Mouse (Mus musculus): ENCODE data around the gene Gmds. TPM values are rescaled to one million over a fixed set of nuclear protein-coding genes. Genes with fewer than 3 reads are reported as not detected.

The Gmds gene
- polyA plus RNA-seq, 1 experiment = 230 TPM

DNA sequence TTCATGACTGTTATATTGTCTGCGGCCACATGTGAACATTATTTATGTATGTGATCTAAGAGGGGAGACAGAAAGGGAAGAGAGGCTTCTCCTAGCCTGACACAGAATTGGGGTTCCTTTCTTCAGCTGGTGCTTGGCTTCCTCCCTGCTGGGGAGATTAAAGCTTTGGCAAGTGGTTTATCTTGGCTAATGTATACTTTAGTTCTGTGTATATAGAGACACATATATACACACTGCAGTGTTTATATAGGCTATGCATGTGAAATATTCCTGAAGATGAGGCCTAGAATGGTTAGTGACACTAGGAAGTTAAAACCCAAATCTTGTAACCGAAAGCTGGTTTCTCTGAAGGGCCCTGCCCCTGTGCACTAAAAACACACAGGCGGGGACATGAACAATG, 450.0 kb downstream of the Gmds start:
- H3K36me3 ChIP-seq (ENCODE audit: control insufficient read depth, insufficient read depth, low read length) = peaks cover 3% of the 10 kb centered on the region; the same call in 1 of the 2 replicates

DNA sequence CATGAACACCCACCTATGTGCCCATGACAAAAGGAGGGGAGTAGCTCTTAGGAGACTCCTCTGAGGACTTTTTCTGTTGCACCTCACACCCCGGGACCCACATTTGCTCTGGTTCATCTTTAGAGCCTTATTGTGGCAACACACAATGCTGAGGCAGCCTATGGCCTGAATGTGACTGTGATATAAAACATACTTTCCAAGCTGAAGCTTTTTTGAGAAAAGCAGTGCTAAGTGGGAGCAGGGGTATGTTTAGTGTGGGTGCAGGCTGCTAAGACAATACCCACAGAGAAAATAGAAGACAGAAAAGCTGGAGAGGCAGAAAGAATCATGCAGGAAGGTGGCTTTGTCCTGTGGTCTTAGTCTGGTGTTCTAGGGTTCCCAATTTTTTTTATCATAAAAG, 452.8 kb downstream of the Gmds start:
- peaks cover 2% of the 10 kb centered on the region; the same call in 1 of the 2 replicates for H3K36me3 ChIP-seq (ENCODE audit: control insufficient read depth, insufficient read depth, low read length)
- no peaks in the 10 kb centered on the region for H3K4me1 ChIP-seq (ENCODE audit: control insufficient read depth, insufficient read depth, insufficient read length, low read length)
- H3K27me3 ChIP-seq (ENCODE audit: control insufficient read depth, insufficient read depth, low read length) = no peaks in the 10 kb centered on the region
- WGBS = 87% methylated on average over 1 of the region's 1 CpGs
- no peak overlapping the region for H3K27ac ChIP-seq (ENCODE audit: insufficient read depth, low read depth, low read length)
- H3K4me3 ChIP-seq (ENCODE audit: low read depth, low read length) = no peak overlapping the region
- TF ChIP-seq CTCF (IDR thresholded peaks at IDR 0.05; ENCODE audit: extremely low read depth, insufficient read length, insufficient replicate concordance, low read depth, low read length) (no peak), POLR2A (IDR thresholded peaks at IDR 0.05; ENCODE audit: low read depth, low read length) (no peak)

More for the DNA sequence above, 450.0 kb downstream of the Gmds start:
- TF ChIP-seq CTCF (IDR thresholded peaks at IDR 0.05; ENCODE audit: extremely low read depth, insufficient read length, insufficient replicate concordance, low read depth, low read length) (no peak), POLR2A (IDR thresholded peaks at IDR 0.05; ENCODE audit: low read depth, low read length) (no peak)
- WGBS = 90% methylated on average over 3 of the region's 3 CpGs
- no peak overlapping the region for H3K27ac ChIP-seq (ENCODE audit: insufficient read depth, low read depth, low read length)
- H3K4me3 ChIP-seq (ENCODE audit: low read depth, low read length) = no peak overlapping the region
- H3K4me1 ChIP-seq (ENCODE audit: control insufficient read depth, insufficient read depth, insufficient read length, low read length) = no peaks in the 10 kb centered on the region
- H3K27me3 ChIP-seq (ENCODE audit: control insufficient read depth, insufficient read depth, low read length) = no peaks in the 10 kb centered on the region

DNA sequence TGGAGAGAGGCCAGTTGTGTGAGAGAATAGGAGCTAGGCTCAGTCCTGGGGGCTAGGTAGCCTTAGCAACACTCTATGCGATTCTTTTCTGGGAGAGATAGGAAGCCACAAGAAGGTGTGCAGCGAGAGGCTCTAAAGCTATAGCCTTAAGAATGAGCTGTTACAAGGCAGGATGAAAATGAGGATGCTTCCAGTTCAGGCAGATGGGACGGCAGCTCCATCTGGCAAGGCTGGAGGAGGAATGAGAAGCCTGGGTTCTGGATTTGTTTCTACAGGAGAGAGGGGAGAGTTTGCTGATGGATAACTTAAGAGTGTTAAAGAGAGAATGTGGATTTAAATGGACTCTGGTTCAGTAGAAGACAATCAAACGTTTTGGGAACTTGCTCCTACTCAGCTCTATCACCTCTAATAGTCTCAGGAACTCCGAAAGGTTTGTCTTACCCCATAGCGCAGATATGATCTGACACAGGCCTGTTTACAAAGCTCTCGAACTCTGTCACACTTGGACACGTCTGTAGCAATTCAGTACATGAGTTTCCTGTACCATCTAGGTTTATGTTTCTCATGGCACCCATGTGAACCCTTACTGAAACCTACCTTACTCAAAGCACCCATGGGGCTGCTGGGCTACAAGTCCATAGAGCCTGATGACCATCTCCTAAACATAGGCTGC, 459.6 kb downstream of the Gmds start:
- Histone ChIP-seq H3K27me3 (ENCODE audit: control insufficient read depth, insufficient read depth, low read length) (no peaks in the 10 kb centered on the region), H3K36me3 (ENCODE audit: control insufficient read depth, insufficient read depth, low read length) (peaks cover 2% of the 10 kb centered on the region; the same call in 1 of the 2 replicates), H3K4me3 (ENCODE audit: low read depth, low read length) (no peak overlapping the region), H3K4me1 (ENCODE audit: control insufficient read depth, insufficient read depth, insufficient read length, low read length) (no peaks in the 10 kb centered on the region), H3K27ac (ENCODE audit: insufficient read depth, low read depth, low read length) (no peak overlapping the region)
- TF ChIP-seq POLR2A (IDR thresholded peaks at IDR 0.05; ENCODE audit: low read depth, low read length) (no peak), CTCF (IDR thresholded peaks at IDR 0.05; ENCODE audit: extremely low read depth, insufficient read length, insufficient replicate concordance, low read depth, low read length) (no peak)
- WGBS = 83% methylated on average over 8 of the region's 8 CpGs

DNA sequence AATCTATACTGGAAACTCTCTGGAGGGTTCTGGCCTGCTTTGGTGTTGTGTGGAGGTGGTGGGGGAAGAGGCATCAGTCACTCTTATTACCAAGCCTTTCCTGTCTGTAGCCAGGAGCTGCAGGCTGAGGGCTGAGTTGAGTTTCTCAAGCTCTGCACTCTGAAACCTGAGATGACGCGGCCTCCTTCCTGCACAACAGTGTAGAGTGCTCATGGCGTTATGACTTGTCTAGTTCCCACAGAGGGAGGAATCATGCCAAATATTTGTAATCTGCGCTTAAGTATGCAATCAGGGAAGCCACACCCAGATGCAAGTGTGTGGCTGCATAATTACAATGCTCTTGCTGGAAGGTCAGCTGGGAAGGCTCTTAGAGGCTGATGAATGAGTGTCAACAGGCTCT, 461.5 kb downstream of the Gmds start:
- TF ChIP-seq CTCF (IDR thresholded peaks at IDR 0.05; ENCODE audit: extremely low read depth, insufficient read length, insufficient replicate concordance, low read depth, low read length) (no peak), POLR2A (IDR thresholded peaks at IDR 0.05; ENCODE audit: low read depth, low read length) (no peak)
- 64% methylated on average over 4 of the region's 4 CpGs for WGBS
- H3K27me3 ChIP-seq (ENCODE audit: control insufficient read depth, insufficient read depth, low read length) = no peaks in the 10 kb centered on the region; the same call in 1 of the 2 replicates
- H3K4me1 ChIP-seq (ENCODE audit: control insufficient read depth, insufficient read depth, insufficient read length, low read length) = no peaks in the 10 kb centered on the region
- peaks cover 2% of the 10 kb centered on the region; the same call in 1 of the 2 replicates for H3K36me3 ChIP-seq (ENCODE audit: control insufficient read depth, insufficient read depth, low read length)
- no peak overlapping the region for H3K27ac ChIP-seq (ENCODE audit: insufficient read depth, low read depth, low read length)
- no peak overlapping the region for H3K4me3 ChIP-seq (ENCODE audit: low read depth, low read length)

DNA sequence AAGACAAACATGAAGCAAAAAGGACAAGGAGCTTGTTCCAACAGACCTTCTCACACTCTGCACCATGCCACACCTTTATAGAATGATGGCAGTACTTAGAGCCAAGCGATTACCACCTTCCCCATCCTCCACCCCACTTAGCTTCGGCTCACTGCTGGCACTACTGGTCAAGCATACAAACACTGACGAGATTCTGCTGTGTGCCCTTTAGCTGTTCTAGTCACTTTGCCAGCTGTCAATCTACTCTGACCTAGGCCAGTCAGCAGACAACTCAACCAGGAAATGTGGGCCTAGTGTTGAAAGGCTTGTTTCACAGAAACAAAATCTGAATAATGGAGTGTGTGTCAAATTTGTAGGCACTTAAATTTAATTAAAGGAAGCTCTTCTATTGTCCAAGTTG, 464.1 kb downstream of the Gmds start:
- 54% methylated on average over 3 of the region's 3 CpGs for WGBS
- TF ChIP-seq POLR2A (IDR thresholded peaks at IDR 0.05; ENCODE audit: low read depth, low read length) (no peak), CTCF (IDR thresholded peaks at IDR 0.05; ENCODE audit: extremely low read depth, insufficient read length, insufficient replicate concordance, low read depth, low read length) (no peak)

DNA sequence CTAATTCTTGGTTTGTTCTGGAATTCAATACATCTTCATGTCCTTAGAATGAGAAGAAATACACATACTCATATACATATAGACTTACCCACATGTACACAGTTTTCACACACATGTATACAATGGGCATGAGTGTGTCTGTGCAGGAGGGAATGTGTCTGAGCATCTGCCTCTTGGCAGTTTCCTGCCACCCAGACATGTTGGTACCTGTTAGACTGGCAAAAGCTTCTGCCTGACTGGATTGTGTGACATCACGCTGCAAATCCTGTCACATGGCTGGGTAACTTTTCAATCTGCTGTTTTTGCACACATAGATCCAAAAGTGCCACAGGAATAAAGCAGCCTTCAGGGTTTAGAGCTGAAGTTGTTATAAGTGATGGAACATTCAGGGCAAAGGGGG, 465.3 kb downstream of the Gmds start:
- Histone ChIP-seq H3K36me3 (ENCODE audit: control insufficient read depth, insufficient read depth, low read length) (peaks cover 9% of the 10 kb centered on the region), H3K27ac (ENCODE audit: insufficient read depth, low read depth, low read length) (no peak overlapping the region), H3K4me3 (ENCODE audit: low read depth, low read length) (no peak overlapping the region)

More for the DNA sequence above, 464.1 kb downstream of the Gmds start:
- Histone ChIP-seq H3K27me3 (ENCODE audit: control insufficient read depth, insufficient read depth, low read length) (no peaks in the 10 kb centered on the region; the same call in 1 of the 2 replicates), H3K36me3 (ENCODE audit: control insufficient read depth, insufficient read depth, low read length) (peaks cover 11% of the 10 kb centered on the region), H3K4me3 (ENCODE audit: low read depth, low read length) (no peak overlapping the region), H3K27ac (ENCODE audit: insufficient read depth, low read depth, low read length) (no peak overlapping the region), H3K4me1 (ENCODE audit: control insufficient read depth, insufficient read depth, insufficient read length, low read length) (no peaks in the 10 kb centered on the region)

DNA sequence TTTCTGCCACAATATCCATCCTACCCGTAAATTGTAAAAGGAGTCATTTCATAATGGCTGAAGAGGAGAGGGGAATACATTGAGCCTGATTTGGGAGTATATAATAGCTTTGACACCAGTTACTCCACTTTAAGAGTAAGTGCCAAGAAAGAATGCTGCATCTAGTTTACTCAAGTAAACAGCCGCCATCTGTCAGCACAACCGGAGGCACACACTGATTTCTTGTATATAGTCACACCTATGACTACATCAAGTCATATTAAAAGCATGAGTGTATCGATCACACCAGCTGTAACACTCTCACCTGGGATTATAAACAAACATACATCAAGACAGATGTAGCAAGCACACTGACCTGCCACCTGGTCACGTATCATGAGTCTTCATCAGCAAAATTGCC, 473.8 kb downstream of the Gmds start:
- Histone ChIP-seq H3K4me1 (ENCODE audit: control insufficient read depth, insufficient read depth, insufficient read length, low read length) (no peaks in the 10 kb centered on the region), H3K36me3 (ENCODE audit: control insufficient read depth, insufficient read depth, low read length) (0 out of 2 replicates have a peak, but pooled peaks cover 2% of the 10 kb centered on the region), H3K27ac (ENCODE audit: insufficient read depth, low read depth, low read length) (no peak overlapping the region), H3K4me3 (ENCODE audit: low read depth, low read length) (no peak overlapping the region), H3K27me3 (ENCODE audit: control insufficient read depth, insufficient read depth, low read length) (no peaks in the 10 kb centered on the region)
- 89% methylated on average over 5 of the region's 5 CpGs for WGBS
- no peak for TF ChIP-seq POLR2A (IDR thresholded peaks at IDR 0.05; ENCODE audit: low read depth, low read length)
- TF ChIP-seq CTCF (IDR thresholded peaks at IDR 0.05; ENCODE audit: extremely low read depth, insufficient read length, insufficient replicate concordance, low read depth, low read length) = no peak

More for the DNA sequence above, 465.3 kb downstream of the Gmds start:
- no peaks in the 10 kb centered on the region; the same call in 1 of the 2 replicates for H3K27me3 ChIP-seq (ENCODE audit: control insufficient read depth, insufficient read depth, low read length)
- TF ChIP-seq POLR2A (IDR thresholded peaks at IDR 0.05; ENCODE audit: low read depth, low read length) = no peak
- TF ChIP-seq CTCF (IDR thresholded peaks at IDR 0.05; ENCODE audit: extremely low read depth, insufficient read length, insufficient replicate concordance, low read depth, low read length) = no peak
- 98% methylated on average over 1 of the region's 1 CpGs for WGBS
- no peaks in the 10 kb centered on the region for H3K4me1 ChIP-seq (ENCODE audit: control insufficient read depth, insufficient read depth, insufficient read length, low read length)
